ENCODE assay signal across 23 mouse cellular contexts in the genomic region with DNA sequence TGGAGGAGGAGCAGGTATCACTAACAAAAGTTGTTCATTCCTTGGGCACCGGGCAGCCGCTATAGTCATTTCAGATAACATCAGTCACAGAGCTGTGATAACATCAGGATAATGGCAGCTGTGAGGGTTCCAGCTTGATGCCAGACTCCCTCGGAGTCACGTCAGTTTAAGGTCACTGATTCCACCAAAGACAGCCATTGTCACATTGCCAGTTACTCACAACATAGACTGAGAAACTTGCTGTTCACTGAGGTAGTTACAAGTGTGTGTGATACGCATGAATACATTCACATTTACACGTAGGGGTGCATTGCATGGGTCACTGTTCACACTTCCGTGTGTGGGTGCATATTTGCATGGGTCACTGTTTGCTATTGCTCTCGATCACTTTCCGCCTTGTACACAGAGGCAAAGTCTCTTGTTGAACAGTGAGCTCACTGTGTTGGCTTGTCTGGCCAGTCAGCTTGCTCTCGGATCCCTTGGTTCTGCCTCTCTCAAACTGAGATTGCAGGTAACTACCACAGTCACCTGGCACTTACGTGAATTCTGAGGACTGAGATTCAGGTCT.
DNase-seq lines count a peak whose midpoint lies in the region; ATAC-seq and TF ChIP-seq lines count a peak whose summit lies in the region.
"Had no signal": no experiment of that assay in that cellular context is flagged by ENCODE, and none has a peak within 500 bp of the region (broad histone marks: within the 10 kb centered on the region; RNA-seq: fewer than 3 reads in every experiment).

No protein-coding gene starts in this region.

- TF ChIP-seq CTCF in layer of hippocampus, adult 2 months (conservative IDR thresholded peaks at IDR 0.05): no peak
- no peak for TF ChIP-seq CTCF in lung, adult 2 months (IDR thresholded peaks at IDR 0.05; ENCODE audit: insufficient read depth, low read length)

- H3K4me3 ChIP-seq in layer of hippocampus, adult 2 months: no peak overlapping the region
- no peak overlapping the region for H3K4me3 ChIP-seq in lung, adult 2 months (replicated peaks; ENCODE audit: extremely low read depth, low read depth, low read length)
- H3K4me3 ChIP-seq in kidney, embryonic 15.5 days (replicated peaks): no peak overlapping the region
- H3K4me3 ChIP-seq: embryonic facial prominence, embryonic 12.5 days; erythroblast, embryonic 14.5 days; forebrain, embryonic 15.5 days; limb, embryonic 12.5 days; myocyte had no signal

- WGBS in lung, adult 2 months: 67% methylated on average over 11 of the region's 11 CpGs
- 55% methylated on average over 11 of the region's 11 CpGs for WGBS in kidney, embryonic 15.5 days

- H3K4me2 ChIP-seq in kidney, embryonic 15.5 days: no peak overlapping the region
- H3K4me2 ChIP-seq: embryonic facial prominence, embryonic 12.5 days; forebrain, embryonic 15.5 days; limb, embryonic 12.5 days had no signal

- no peak overlapping the region for H3K9ac ChIP-seq in kidney, embryonic 15.5 days
- H3K9ac ChIP-seq: embryonic facial prominence, embryonic 12.5 days; forebrain, embryonic 15.5 days; limb, embryonic 12.5 days; liver, embryonic 14.5 days had no signal

- H3K36me3 ChIP-seq in kidney, embryonic 15.5 days: no peaks in the 10 kb centered on the region
- H3K36me3 ChIP-seq: embryonic facial prominence, embryonic 12.5 days; forebrain, embryonic 15.5 days; limb, embryonic 12.5 days had no signal

- H3K27ac ChIP-seq in layer of hippocampus, adult 2 months: peak overlapping the region; percentile 21
- peak overlapping the region; percentile 30; the same call in 1 of the 2 replicates for H3K27ac ChIP-seq in kidney, embryonic 15.5 days
- H3K27ac ChIP-seq: embryonic facial prominence, embryonic 12.5 days; forebrain, embryonic 15.5 days; limb, embryonic 12.5 days; liver, embryonic 14.5 days had no signal

- no peaks in the 10 kb centered on the region for H3K4me1 ChIP-seq in lung, adult 2 months (ENCODE audit: control insufficient read depth, insufficient read depth, low read length)
- H3K4me1 ChIP-seq in kidney, embryonic 15.5 days: peaks cover 7% of the 10 kb centered on the region; the same call in 1 of the 2 replicates
- H3K4me1 ChIP-seq: embryonic facial prominence, embryonic 12.5 days; forebrain, embryonic 15.5 days; limb, embryonic 12.5 days had no signal

- no peak for TF ChIP-seq POLR2A in lung, adult 2 months (IDR thresholded peaks at IDR 0.05; ENCODE audit: borderline replicate concordance, extremely low read depth, low read depth, low read length)

- DNase-seq in layer of hippocampus, adult 2 months (ENCODE audit: low spot score in 2 of 2): no peak
- DNase-seq in layer of hippocampus, adult 8-10 months (ENCODE audit: low spot score in 2 of 2): no peak
- DNase-seq in lung, postnatal 36 days: peak; percentile 3
- no peak for DNase-seq in lung, adult 2 months
- peak; percentile 61 for DNase-seq in retina, postnatal 1 day
- no peak for DNase-seq in cerebellum, postnatal 36 days
- DNase-seq in left cerebral cortex, adult 11 months (ENCODE audit: low spot score): no peak
- DNase-seq: adrenal gland, adult 2 months; cerebellum, adult 8-10 months; heart, adult 18-20 months; heart, postnatal 4 days; midbrain, embryonic 14.5 days; right cerebral cortex, postnatal 14 days; thymus, adult 18-20 months had no signal

- no peaks in the 10 kb centered on the region for H3K27me3 ChIP-seq in kidney, embryonic 15.5 days
- H3K27me3 ChIP-seq: embryonic facial prominence, embryonic 12.5 days; forebrain, embryonic 15.5 days; limb, embryonic 12.5 days had no signal

- H3K9me3 ChIP-seq in kidney, embryonic 15.5 days (replicated peaks): no peaks in the 10 kb centered on the region
- H3K9me3 ChIP-seq: embryonic facial prominence, embryonic 12.5 days; forebrain, embryonic 15.5 days; limb, embryonic 12.5 days had no signal

- ATAC-seq in kidney, embryonic 15.5 days (replicated peaks; ENCODE audit: low FRiP score): peak; percentile 79
- ATAC-seq: forebrain, embryonic 15.5 days; hindbrain, embryonic 16.5 days; intestine, embryonic 16.5 days had no signal

Comparison
In these comparisons a context has a peak if more than half of its experiments do, and no peak if none do; other contexts are left out.
1. DNase-seq: peak in lung, postnatal 36 days (single experiment) and retina, postnatal 1 day (single experiment); none in layer of hippocampus, adult 2 months (0 of 2), layer of hippocampus, adult 8-10 months (0 of 2), lung, adult 2 months (single experiment), cerebellum, postnatal 36 days (0 of 2) and left cerebral cortex, adult 11 months (single experiment).